Mouse (Mus musculus): ENCODE data around the gene Gm5128. TPM values are rescaled to one million over a fixed set of nuclear protein-coding genes. Genes with fewer than 3 reads are reported as not detected.
"Not testable (repeated sequence)": the region's sequence is repeated elsewhere in the genome, so short reads cannot be mapped to it uniquely, and the experiment has no call there.

The Gm5128 gene
- polyA plus RNA-seq (2015; fragmentation: Nextera tagmentation; extraction: Ambion mirVana): 0.04 TPM in 1 of 2 replicates, not detected in the other

GRCm38 (mm10) chrX:135372984-135373383 is at the start of gene Gm5128:
TSS of gene Gm5128 (plus strand) at chrX:135373284.
- ATAC-seq (ENCODE audit: extremely low read depth, insufficient number of reproducible peaks, low FRiP score, low TSS enrichment); H3K27ac ChIP-seq (replicated peaks); H3K4me3 ChIP-seq; H3K36me3 ChIP-seq; H3K9me3 ChIP-seq; H3K4me1 ChIP-seq; H3K9ac ChIP-seq; H3K4me2 ChIP-seq; H3K27me3 ChIP-seq (replicated peaks): not testable (repeated sequence)
- no CpG with 5 or more reads among the region's 15 CpGs for WGBS

- H3K36me3 ChIP-seq; H3K4me3 ChIP-seq; H3K4me2 ChIP-seq; ATAC-seq (ENCODE audit: extremely low read depth, insufficient number of reproducible peaks, low FRiP score, low TSS enrichment); H3K4me1 ChIP-seq; H3K9ac ChIP-seq; H3K9me3 ChIP-seq; H3K27me3 ChIP-seq (replicated peaks); H3K27ac ChIP-seq (replicated peaks): not testable (repeated sequence)
- WGBS: 15% methylated on average over 3 of the region's 6 CpGs
These were observed 12.4 kb upstream of the Gm5128 start for GRCm38 (mm10) chrX:135360685-135361084.

GRCm38 (mm10) chrX:135361943-135362342 is 11.1 kb upstream of the Gm5128 start:
- ATAC-seq (ENCODE audit: extremely low read depth, insufficient number of reproducible peaks, low FRiP score, low TSS enrichment); H3K4me2 ChIP-seq; H3K9me3 ChIP-seq; H3K9ac ChIP-seq; H3K4me3 ChIP-seq; H3K27ac ChIP-seq (replicated peaks); H3K27me3 ChIP-seq (replicated peaks); H3K36me3 ChIP-seq; H3K4me1 ChIP-seq: not testable (repeated sequence)
- no CpG with 5 or more reads among the region's 4 CpGs for WGBS

GRCm38 (mm10) chrX:135403578-135403977 is 30.5 kb downstream of the Gm5128 start:
- not testable (repeated sequence) for H3K4me2 ChIP-seq; H3K9ac ChIP-seq; ATAC-seq (ENCODE audit: extremely low read depth, insufficient number of reproducible peaks, low FRiP score, low TSS enrichment); H3K9me3 ChIP-seq; H3K4me1 ChIP-seq; H3K4me3 ChIP-seq; H3K36me3 ChIP-seq; H3K27me3 ChIP-seq (replicated peaks); H3K27ac ChIP-seq (replicated peaks)
- WGBS: no CpG with 5 or more reads among the region's 3 CpGs

- not testable (repeated sequence) for ATAC-seq (ENCODE audit: extremely low read depth, insufficient number of reproducible peaks, low FRiP score, low TSS enrichment)
- 19% methylated on average over 4 of the region's 7 CpGs for WGBS
These were observed 48.1 kb downstream of the Gm5128 start for GRCm38 (mm10) chrX:135421203-135421602.

GRCm38 (mm10) chrX:135421824-135422223 is 48.7 kb downstream of the Gm5128 start:
- not testable (repeated sequence) for H3K9me3 ChIP-seq; H3K4me1 ChIP-seq; H3K36me3 ChIP-seq; H3K27ac ChIP-seq (replicated peaks); H3K4me2 ChIP-seq; H3K27me3 ChIP-seq (replicated peaks); H3K9ac ChIP-seq; ATAC-seq (ENCODE audit: extremely low read depth, insufficient number of reproducible peaks, low FRiP score, low TSS enrichment); H3K4me3 ChIP-seq

More at GRCm38 (mm10) chrX:135421203-135421602, 48.1 kb downstream of the Gm5128 start:
- not testable (repeated sequence) for H3K4me2 ChIP-seq; H3K27ac ChIP-seq (replicated peaks); H3K9ac ChIP-seq; H3K9me3 ChIP-seq; H3K4me3 ChIP-seq; H3K36me3 ChIP-seq; H3K4me1 ChIP-seq; H3K27me3 ChIP-seq (replicated peaks)

- H3K4me3 ChIP-seq; H3K4me2 ChIP-seq; H3K36me3 ChIP-seq; H3K4me1 ChIP-seq; H3K27ac ChIP-seq (replicated peaks); ATAC-seq (ENCODE audit: extremely low read depth, insufficient number of reproducible peaks, low FRiP score, low TSS enrichment); H3K27me3 ChIP-seq (replicated peaks); H3K9ac ChIP-seq; H3K9me3 ChIP-seq: not testable (repeated sequence)
- no CpG with 5 or more reads among the region's 4 CpGs for WGBS
These were observed 49.4 kb downstream of the Gm5128 start for GRCm38 (mm10) chrX:135422473-135422872.

Other genes starting within 250 kb of the Gm5128 start
- not detected in 2 replicates for gene Gm15023, start 195.7 kb upstream of the Gm5128 start, polyA plus RNA-seq (2015; fragmentation: Nextera tagmentation; extraction: Ambion mirVana)
- 1.5 and 2.3 TPM in 2 replicates for gene Tceal6, start 162.6 kb upstream of the Gm5128 start, polyA plus RNA-seq (2015; fragmentation: Nextera tagmentation; extraction: Ambion mirVana)
- gene Pramel3, start 71.0 kb upstream of the Gm5128 start, polyA plus RNA-seq (2015; fragmentation: Nextera tagmentation; extraction: Ambion mirVana): not detected in 2 replicates
- gene Gm7903, start 60.6 kb downstream of the Gm5128 start, polyA plus RNA-seq (2015; fragmentation: Nextera tagmentation; extraction: Ambion mirVana): not detected in 2 replicates
- gene AV320801, start 121.3 kb downstream of the Gm5128 start, polyA plus RNA-seq (2015; fragmentation: Nextera tagmentation; extraction: Ambion mirVana): not detected in 2 replicates
- not detected in 2 replicates for gene Nxf7, start 225.5 kb downstream of the Gm5128 start, polyA plus RNA-seq (2015; fragmentation: Nextera tagmentation; extraction: Ambion mirVana)

Measured in heart, embryonic 13.5 days (tissue).